Mouse (Mus musculus): ENCODE results near the gene Zdhhc7.

DNA sequence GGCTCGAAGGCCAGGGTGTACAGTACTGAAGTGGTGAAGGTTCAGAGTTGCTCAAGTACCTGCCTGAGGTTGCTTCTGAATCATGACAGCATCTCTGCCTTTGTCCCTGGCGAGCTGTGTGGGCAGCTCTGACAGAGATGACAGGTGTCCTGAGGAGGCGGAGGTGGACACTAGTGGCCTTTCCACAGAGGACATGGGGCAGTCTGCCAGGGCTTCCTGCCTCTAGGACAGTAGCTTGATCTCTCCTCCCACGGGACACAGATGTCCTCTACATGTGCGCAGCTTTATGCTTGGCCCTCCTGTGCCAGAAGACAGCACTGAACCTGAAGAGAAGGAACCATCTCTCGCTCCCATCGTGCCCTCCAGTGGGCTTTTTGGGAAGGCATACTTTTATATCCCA lies 31.9 kb upstream of the Zdhhc7 start:
- no peak for TF ChIP-seq CTCF (IDR thresholded peaks at IDR 0.05; ENCODE audit: low read depth)
- no peak for TF ChIP-seq EP300 (optimal IDR thresholded peaks at IDR 0.05)
